Mouse (Mus musculus) lung, embryonic 14.5 days (tissue): ENCODE results near the gene Ethe1. TPM values are rescaled to one million over a fixed set of nuclear protein-coding genes. Genes with fewer than 3 reads are reported as not detected.
A peak's percentile ranks its signal among the peaks of the same experiment; 100 is the strongest.

Source experiments
- ATAC-seq: fragments of 200-750 bp; cut with Nextera tagmentation; 2 replicates; pipeline ENCODE4 v1.8.0; 2017; ENCODE audit warnings: mild to moderate bottlenecking, moderate TSS enrichment, moderate library complexity; ENCODE audit not compliant: insufficient read depth
- DNase-seq: peaks from one replicate; pipeline ENCODE4 v3.0.0-alpha.2; 2015
- H3K27ac ChIP-seq: fragments of 300-500 bp; sonication (generic); 2 replicates; pipeline ENCODE4 v1.5.1; 2014; ENCODE audit warnings: low read depth, mild to moderate bottlenecking, moderate library complexity
- H3K27me3 ChIP-seq: fragments of 300-500 bp; sonication (generic); 2 replicates; pipeline ENCODE4 v1.6.1; 2014; ENCODE audit warnings: low read length, control low read depth; ENCODE audit not compliant: insufficient read depth
- H3K36me3 ChIP-seq: fragments of 300-500 bp; sonication (generic); 2 replicates; pipeline ENCODE4 v1.6.1; 2014; ENCODE audit warnings: control low read depth; ENCODE audit not compliant: insufficient read depth
- H3K4me1 ChIP-seq: fragments of 300-500 bp; sonication (generic); 2 replicates; pipeline ENCODE4 v1.6.1; 2014; ENCODE audit warnings: antibody characterized with exemption, control low read depth; ENCODE audit not compliant: insufficient read depth
- H3K4me2 ChIP-seq: fragments of 300-500 bp; sonication (generic); 2 replicates; pipeline ENCODE4 v1.6.1; 2014; ENCODE audit warnings: mild to moderate bottlenecking
- H3K4me3 ChIP-seq: fragments of 300-500 bp; sonication (generic); 2 replicates; pipeline ENCODE4 v1.5.1; 2014; ENCODE audit warnings: low read depth, low read length
- H3K9ac ChIP-seq: fragments of 300-500 bp; sonication (generic); 2 replicates; pipeline ENCODE4 v1.6.1; 2014
- H3K9me3 ChIP-seq: fragments of 300-500 bp; sonication (generic); 2 replicates; pipeline ENCODE4 v1.6.1; 2016; ENCODE audit warnings: low read depth, low read length, control low read depth
- CTCF ChIP-seq: IDR thresholded peaks from 2 replicates; pipeline ENCODE4 v1.5.1; 2016; ENCODE audit warnings: antibody characterized with exemption, low read depth
- WGBS: fragments of 180-500 bp; shearing (Covaris S2); extraction: QIAGEN DNeasy Blood & Tissue Kit; methylation state at CpG from one replicate; pipeline ENCODE4 v1.1.7; 2014; 5-methylcytosine and 5-hydroxymethylcytosine counted together
- polyA plus RNA-seq: library from polyadenylated mRNA; unstranded; fragments of >200 nt; fragmentation: Nextera tagmentation; extraction: Ambion mirVana; gene quantifications from 2 replicates; pipeline ENCODE4 v1.2.1, GENCODE M21; 2014

Ethe1 gene
- polyA plus RNA-seq, 1 experiment from 2014 or later = 26.5 TPM

- no peak for DNase-seq
- Histone ChIP-seq H3K9ac (no peak overlapping the region), H3K4me2 (no peak overlapping the region), H3K9me3 (no peaks in the 10 kb centered on the region), H3K4me1 (peaks cover 2% of the 10 kb centered on the region; the same call in 1 of the 2 replicates), H3K36me3 (no peaks in the 10 kb centered on the region), H3K27me3 (no peaks in the 10 kb centered on the region), H3K4me3 (no peak overlapping the region), H3K27ac (no peak overlapping the region)
- no peak for ATAC-seq
- WGBS = 72% methylated on average over 6 of the region's 6 CpGs
- TF ChIP-seq CTCF = no peak
These were observed 5.4 kb downstream of the Ethe1 start for GRCm38 (mm10) chr7:24592781-24593180.

- no peaks in the 10 kb centered on the region for H3K9me3 ChIP-seq
- H3K4me2 ChIP-seq = peak overlapping the region; percentile 73
- TF ChIP-seq CTCF = no peak
- H3K9ac ChIP-seq = peak overlapping the region; percentile 53
- no peak overlapping the region for H3K27ac ChIP-seq
- H3K4me3 ChIP-seq = peak overlapping the region; percentile 53
- ATAC-seq (peak; percentile 93), DNase-seq (peak; percentile 82)
- no peaks in the 10 kb centered on the region for H3K36me3 ChIP-seq
- H3K27me3 ChIP-seq = no peaks in the 10 kb centered on the region
- WGBS = 1% methylated on average over 39 of the region's 39 CpGs
- H3K4me1 ChIP-seq = no peaks in the 10 kb centered on the region; the same call in 1 of the 2 replicates
These were observed 6.4 kb downstream of the Ethe1 start for GRCm38 (mm10) chr7:24593621-24594308.

GRCm38 (mm10) chr7:24594309-24594803 is 7.0 kb downstream of the Ethe1 start:
- peak; percentile 47 for DNase-seq
- WGBS = 2% methylated on average over 13 of the region's 13 CpGs
- no peaks in the 10 kb centered on the region; the same call in 1 of the 2 replicates for H3K4me1 ChIP-seq
- H3K27me3 ChIP-seq = no peaks in the 10 kb centered on the region
- H3K9ac ChIP-seq = peak overlapping the region; percentile 53
- no peaks in the 10 kb centered on the region for H3K9me3 ChIP-seq
- peak overlapping the region; percentile 53 for H3K4me3 ChIP-seq
- ATAC-seq = peak; percentile 28; the same call in 1 of the 2 replicates
- no peak overlapping the region for H3K27ac ChIP-seq
- TF ChIP-seq CTCF = no peak
- H3K4me2 ChIP-seq = peak overlapping the region; percentile 73
- H3K36me3 ChIP-seq = no peaks in the 10 kb centered on the region

GRCm38 (mm10) chr7:24595464-24595863 is 8.1 kb downstream of the Ethe1 start:
- Histone ChIP-seq H3K27me3 (no peaks in the 10 kb centered on the region), H3K4me3 (no peak overlapping the region), H3K9ac (no peak overlapping the region), H3K4me1 (no peaks in the 10 kb centered on the region; the same call in 1 of the 2 replicates), H3K9me3 (no peaks in the 10 kb centered on the region), H3K4me2 (no peak overlapping the region), H3K36me3 (no peaks in the 10 kb centered on the region), H3K27ac (no peak overlapping the region)
- TF ChIP-seq CTCF = no peak
- ATAC-seq (no peak), DNase-seq (no peak)
- 68% methylated on average over 2 of the region's 2 CpGs for WGBS

GRCm38 (mm10) chr7:24598121-24598520 is 10.8 kb downstream of the Ethe1 start:
- no peaks in the 10 kb centered on the region for H3K27me3 ChIP-seq
- DNase-seq = no peak
- no peak for ATAC-seq
- no peak overlapping the region for H3K27ac ChIP-seq
- no peak overlapping the region for H3K4me2 ChIP-seq
- no peak overlapping the region for H3K9ac ChIP-seq
- no peaks in the 10 kb centered on the region; the same call in 1 of the 2 replicates for H3K4me1 ChIP-seq
- no peaks in the 10 kb centered on the region for H3K36me3 ChIP-seq
- no peaks in the 10 kb centered on the region for H3K9me3 ChIP-seq
- TF ChIP-seq CTCF = no peak
- 61% methylated on average over 4 of the region's 4 CpGs for WGBS
- H3K4me3 ChIP-seq = no peak overlapping the region

- no peak overlapping the region for H3K27ac ChIP-seq
- WGBS = 60% methylated on average over 15 of the region's 15 CpGs
- H3K36me3 ChIP-seq = no peaks in the 10 kb centered on the region
- no peaks in the 10 kb centered on the region for H3K27me3 ChIP-seq
- peak; percentile 32 for TF ChIP-seq CTCF
- no peak overlapping the region for H3K9ac ChIP-seq
- no peak for DNase-seq
- no peaks in the 10 kb centered on the region for H3K9me3 ChIP-seq
- H3K4me1 ChIP-seq = no peaks in the 10 kb centered on the region
- H3K4me3 ChIP-seq = no peak overlapping the region
- no peak for ATAC-seq
- no peak overlapping the region for H3K4me2 ChIP-seq
These were observed 12.1 kb downstream of the Ethe1 start for GRCm38 (mm10) chr7:24599211-24600067.

- DNase-seq (peak; percentile 99), ATAC-seq (peak; percentile 90)
- 3% methylated on average over 13 of the region's 13 CpGs for WGBS
- H3K27ac ChIP-seq = no peak overlapping the region
- H3K27me3 ChIP-seq = no peaks in the 10 kb centered on the region
- peak overlapping the region; percentile 40 for H3K4me2 ChIP-seq
- no peak overlapping the region for H3K9ac ChIP-seq
- no peaks in the 10 kb centered on the region for H3K9me3 ChIP-seq
- no peaks in the 10 kb centered on the region for H3K36me3 ChIP-seq
- TF ChIP-seq CTCF = peak; percentile 100
- H3K4me1 ChIP-seq = no peaks in the 10 kb centered on the region
- no peak overlapping the region for H3K4me3 ChIP-seq
These were observed 13.7 kb downstream of the Ethe1 start for GRCm38 (mm10) chr7:24600941-24601597.
